Mouse (Mus musculus): ENCODE results near the gene Lclat1.

The Lclat1 gene

GRCm38 (mm10) chr17:73284301-73284700 lies 176.5 kb downstream of the Lclat1 start:
- no peak for DNase-seq (ENCODE audit: low spot score in 2 of 2)

All from frontal cortex, postnatal 36 days (tissue).